Mouse (Mus musculus): ENCODE data around the gene Creg1. TPM values are rescaled to one million over a fixed set of nuclear protein-coding genes. Genes with fewer than 3 reads are reported as not detected.

Gene Creg1
- polyA plus RNA-seq, 1 experiment from 2014 or later, result 30.0 TPM

DNA sequence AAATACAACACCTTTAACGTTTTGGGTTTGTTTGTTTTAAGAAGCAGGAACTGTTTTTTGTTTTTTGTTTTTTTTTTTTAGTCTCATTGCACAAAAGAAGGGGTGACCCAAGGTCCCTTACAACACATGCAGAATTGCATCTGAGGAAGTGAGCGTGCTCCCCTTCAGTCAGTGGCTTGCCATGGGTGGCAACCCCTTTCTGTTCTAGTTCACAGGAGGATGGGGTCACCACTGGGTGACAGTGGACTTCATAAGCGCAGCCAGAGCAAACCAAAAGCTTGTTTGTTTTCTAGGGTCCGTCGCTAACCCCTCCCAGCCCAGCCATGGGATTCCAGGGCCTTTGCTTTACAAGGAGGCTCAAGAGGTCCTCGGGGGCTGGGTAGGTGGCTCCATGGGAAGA, 32.0 kb upstream of the Creg1 start:
- peaks cover 9% of the 10 kb centered on the region for H3K27me3 ChIP-seq (ENCODE audit: insufficient read depth, poor library complexity, severe bottlenecking)
- DNase-seq (ENCODE audit: low spot score), result no peak
- no peak overlapping the region for H3K4me3 ChIP-seq
- H3K36me3 ChIP-seq, result no peaks in the 10 kb centered on the region
- H3K9me3 ChIP-seq, result no peaks in the 10 kb centered on the region
- H3K4me1 ChIP-seq (replicated peaks), result peaks cover 15% of the 10 kb centered on the region
- peak overlapping the region; percentile 56; the same call in 1 of the 2 replicates for H3K27ac ChIP-seq
- 76% methylated on average over 6 of the region's 6 CpGs for WGBS

GRCm38 (mm10) chr1:165734840-165735239, 28.7 kb upstream of the Creg1 start:
- no peak overlapping the region for H3K4me3 ChIP-seq
- H3K27ac ChIP-seq, result no peak overlapping the region
- WGBS, result 92% methylated on average over 2 of the region's 2 CpGs
- H3K36me3 ChIP-seq, result no peaks in the 10 kb centered on the region
- peaks cover 3% of the 10 kb centered on the region; the same call in 1 of the 2 replicates for H3K4me1 ChIP-seq (replicated peaks)
- H3K27me3 ChIP-seq (ENCODE audit: insufficient read depth, poor library complexity, severe bottlenecking), result peaks cover 9% of the 10 kb centered on the region
- no peaks in the 10 kb centered on the region for H3K9me3 ChIP-seq
- DNase-seq (ENCODE audit: low spot score), result no peak

DNA sequence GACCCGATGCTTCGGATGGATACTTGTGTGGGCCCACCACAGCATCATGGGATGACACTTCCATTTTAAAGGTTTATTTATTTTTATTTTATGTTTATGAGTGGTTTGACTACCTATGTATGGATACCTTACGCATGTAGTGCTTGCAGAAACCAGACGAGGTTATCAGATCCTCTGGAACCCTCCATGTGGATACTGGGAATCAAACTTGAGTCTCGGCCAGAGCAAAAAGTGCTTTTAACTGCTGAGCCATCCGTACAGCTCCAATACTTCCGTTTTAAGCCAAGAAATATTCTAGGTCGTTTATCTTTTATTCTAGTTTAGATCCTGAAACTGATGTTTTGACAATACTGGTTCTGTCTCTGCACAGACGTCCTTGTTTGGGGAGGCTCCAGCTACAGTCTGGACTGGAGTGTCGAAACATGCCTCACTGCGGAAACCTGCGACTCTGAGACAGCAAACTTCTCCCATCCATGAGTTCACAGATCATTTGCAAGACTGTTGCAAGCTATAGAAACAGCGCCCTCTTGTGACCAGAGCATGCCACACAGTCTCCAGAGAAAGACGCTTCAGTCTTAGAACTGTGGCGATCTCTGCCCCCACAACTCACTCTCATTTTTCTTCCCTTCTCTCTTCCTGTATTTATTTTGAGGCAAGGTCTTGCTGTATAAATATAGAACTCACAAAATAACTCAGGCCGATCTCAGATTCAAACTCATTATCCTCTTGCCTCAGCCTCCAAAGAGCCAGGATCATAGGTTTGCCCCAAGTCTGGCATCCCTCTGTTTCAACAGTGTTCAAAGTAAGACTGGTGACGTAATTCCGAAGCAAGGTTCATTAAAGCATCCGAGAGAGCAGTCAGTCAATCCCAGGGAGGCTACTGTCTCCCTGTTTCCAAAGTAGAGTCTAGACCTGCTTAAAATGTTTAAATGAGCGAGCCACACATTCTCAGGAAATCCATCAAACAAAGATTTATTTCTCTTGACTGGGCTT, 27.4 kb upstream of the Creg1 start:
- Histone ChIP-seq H3K36me3 (no peaks in the 10 kb centered on the region), H3K27ac (no peak overlapping the region), H3K4me3 (0 out of 2 replicates have a peak overlapping the region, but pooled peaks have one; percentile 2), H3K4me1 (replicated peaks) (peaks cover 3% of the 10 kb centered on the region; the same call in 1 of the 2 replicates), H3K27me3 (ENCODE audit: insufficient read depth, poor library complexity, severe bottlenecking) (peaks cover 9% of the 10 kb centered on the region), H3K9me3 (no peaks in the 10 kb centered on the region)
- peak; percentile 83 for DNase-seq (ENCODE audit: low spot score)
- WGBS, result 39% methylated on average over 20 of the region's 20 CpGs

DNA sequence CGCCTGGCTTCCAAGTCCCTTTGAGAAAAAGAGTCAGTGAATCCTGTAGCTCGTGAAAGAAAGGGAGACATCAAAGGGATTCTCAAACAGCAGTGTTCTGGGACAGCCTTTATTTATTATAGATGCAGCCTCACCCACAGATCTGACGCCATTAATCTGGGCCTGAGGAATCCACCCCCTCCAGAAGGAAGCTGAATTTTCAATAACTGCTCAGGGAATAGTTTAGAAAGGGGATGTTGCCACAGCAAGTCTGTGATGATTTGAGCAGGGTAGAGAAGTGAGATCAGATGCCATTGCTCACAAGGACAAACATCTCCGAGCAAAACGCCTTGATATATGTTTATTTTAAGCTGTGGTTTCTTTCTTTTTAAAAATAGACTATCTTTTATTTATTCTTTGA, 26.1 kb upstream of the Creg1 start:
- no peak for DNase-seq (ENCODE audit: low spot score)
- peaks cover 3% of the 10 kb centered on the region; the same call in 1 of the 2 replicates for H3K4me1 ChIP-seq (replicated peaks)
- no peaks in the 10 kb centered on the region for H3K36me3 ChIP-seq
- no peaks in the 10 kb centered on the region for H3K9me3 ChIP-seq
- 48% methylated on average over 5 of the region's 5 CpGs for WGBS
- H3K4me3 ChIP-seq, result no peak overlapping the region
- 0 out of 2 replicates have a peak overlapping the region, but pooled peaks have one; percentile 8 for H3K27ac ChIP-seq
- H3K27me3 ChIP-seq (ENCODE audit: insufficient read depth, poor library complexity, severe bottlenecking), result peaks cover 9% of the 10 kb centered on the region

DNA sequence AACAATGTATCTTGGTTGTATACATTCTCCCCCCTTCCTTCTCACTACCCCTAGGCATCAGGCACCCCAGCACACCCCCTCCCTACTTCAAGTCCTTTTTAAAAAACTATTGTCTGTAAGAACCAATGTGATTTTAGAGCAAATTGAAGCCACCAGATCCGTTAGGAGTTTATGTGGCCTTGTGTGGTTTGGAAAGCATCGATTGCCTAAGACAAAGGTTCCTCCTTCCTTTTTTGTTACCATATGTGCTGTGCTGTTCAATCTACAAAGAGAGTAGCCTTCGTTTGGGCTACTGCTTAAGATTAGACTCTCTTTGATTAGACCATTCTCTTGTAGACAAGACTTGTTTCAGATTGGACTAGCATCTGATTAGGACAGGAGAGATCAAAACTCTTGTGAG, 25.7 kb upstream of the Creg1 start:
- Histone ChIP-seq H3K36me3 (no peaks in the 10 kb centered on the region), H3K4me3 (no peak overlapping the region), H3K9me3 (no peaks in the 10 kb centered on the region), H3K27me3 (ENCODE audit: insufficient read depth, poor library complexity, severe bottlenecking) (peaks cover 9% of the 10 kb centered on the region), H3K4me1 (replicated peaks) (peaks cover 3% of the 10 kb centered on the region; the same call in 1 of the 2 replicates), H3K27ac (no peak overlapping the region)
- no peak for DNase-seq (ENCODE audit: low spot score)
- WGBS, result 75% methylated on average over 3 of the region's 3 CpGs

- no peak for DNase-seq (ENCODE audit: low spot score)
- no peak overlapping the region for H3K4me3 ChIP-seq
- no peak overlapping the region for H3K27ac ChIP-seq
- peaks cover 3% of the 10 kb centered on the region; the same call in 1 of the 2 replicates for H3K4me1 ChIP-seq (replicated peaks)
- H3K36me3 ChIP-seq, result no peaks in the 10 kb centered on the region
- H3K9me3 ChIP-seq, result no peaks in the 10 kb centered on the region
- peaks cover 9% of the 10 kb centered on the region for H3K27me3 ChIP-seq (ENCODE audit: insufficient read depth, poor library complexity, severe bottlenecking)
- WGBS, result 84% methylated on average over 1 of the region's 1 CpGs
Observed at GRCm38 (mm10) chr1:165738985-165739384, 24.6 kb upstream of the Creg1 start.

DNA sequence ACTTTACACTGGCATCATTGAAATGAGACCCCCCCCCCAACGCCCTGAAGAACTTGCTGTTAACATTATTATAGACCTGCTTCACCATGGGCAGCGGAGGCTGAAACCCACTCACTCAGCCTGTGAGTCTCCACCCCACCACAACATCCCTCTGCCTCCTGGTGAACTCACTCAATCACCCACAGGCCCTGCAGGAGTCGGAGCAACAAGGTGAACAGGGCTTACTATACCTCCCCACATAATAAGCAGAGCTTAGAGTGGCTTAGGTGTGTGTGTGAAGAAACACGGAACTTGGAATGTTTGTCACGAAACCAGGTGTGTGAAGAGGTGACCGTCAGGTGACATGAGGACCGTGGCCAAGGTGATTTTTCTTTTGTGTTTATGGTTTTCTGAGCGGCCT, 21.6 kb upstream of the Creg1 start:
- H3K9me3 ChIP-seq, result no peaks in the 10 kb centered on the region
- 91% methylated on average over 8 of the region's 8 CpGs for WGBS
- no peaks in the 10 kb centered on the region for H3K36me3 ChIP-seq
- H3K27me3 ChIP-seq (ENCODE audit: insufficient read depth, poor library complexity, severe bottlenecking), result no peaks in the 10 kb centered on the region
- DNase-seq (ENCODE audit: low spot score), result no peak
- no peaks in the 10 kb centered on the region for H3K4me1 ChIP-seq (replicated peaks)
- no peak overlapping the region for H3K27ac ChIP-seq
- no peak overlapping the region for H3K4me3 ChIP-seq

- DNase-seq (ENCODE audit: low spot score), result no peak
- no peak overlapping the region for H3K27ac ChIP-seq
- H3K36me3 ChIP-seq, result no peaks in the 10 kb centered on the region
- no peak overlapping the region for H3K4me3 ChIP-seq
- WGBS, result 50% methylated on average over 11 of the region's 11 CpGs
- H3K4me1 ChIP-seq (replicated peaks), result 0 out of 2 replicates have a peak, but pooled peaks cover 6% of the 10 kb centered on the region
- no peaks in the 10 kb centered on the region for H3K27me3 ChIP-seq (ENCODE audit: insufficient read depth, poor library complexity, severe bottlenecking)
- no peaks in the 10 kb centered on the region for H3K9me3 ChIP-seq
Observed at GRCm38 (mm10) chr1:165748053-165748452, 15.5 kb upstream of the Creg1 start.

DNA sequence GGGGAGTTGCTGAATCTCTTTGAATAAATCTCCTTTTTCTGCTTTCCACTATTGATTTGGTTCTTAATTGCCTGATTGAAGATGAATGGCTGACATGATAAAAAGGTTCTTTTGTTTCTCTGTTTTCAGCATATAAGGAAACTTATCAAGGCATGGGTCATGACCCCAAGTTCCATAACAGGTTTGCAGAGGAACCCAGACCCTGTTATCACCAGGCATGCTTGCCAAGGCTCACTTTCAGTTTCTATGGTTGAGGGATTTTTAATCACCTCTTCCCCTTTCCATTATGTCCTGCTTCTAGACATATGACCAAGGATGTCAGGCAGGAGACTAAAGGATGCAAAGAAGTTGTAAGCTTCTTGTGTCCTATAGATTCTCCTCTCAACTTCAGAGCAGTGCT, 12.4 kb upstream of the Creg1 start:
- Histone ChIP-seq H3K27ac (no peak overlapping the region), H3K27me3 (ENCODE audit: insufficient read depth, poor library complexity, severe bottlenecking) (no peaks in the 10 kb centered on the region), H3K4me1 (replicated peaks) (0 out of 2 replicates have a peak, but pooled peaks cover 6% of the 10 kb centered on the region), H3K4me3 (no peak overlapping the region), H3K9me3 (no peaks in the 10 kb centered on the region), H3K36me3 (no peaks in the 10 kb centered on the region)
- DNase-seq (ENCODE audit: low spot score), result no peak

DNA sequence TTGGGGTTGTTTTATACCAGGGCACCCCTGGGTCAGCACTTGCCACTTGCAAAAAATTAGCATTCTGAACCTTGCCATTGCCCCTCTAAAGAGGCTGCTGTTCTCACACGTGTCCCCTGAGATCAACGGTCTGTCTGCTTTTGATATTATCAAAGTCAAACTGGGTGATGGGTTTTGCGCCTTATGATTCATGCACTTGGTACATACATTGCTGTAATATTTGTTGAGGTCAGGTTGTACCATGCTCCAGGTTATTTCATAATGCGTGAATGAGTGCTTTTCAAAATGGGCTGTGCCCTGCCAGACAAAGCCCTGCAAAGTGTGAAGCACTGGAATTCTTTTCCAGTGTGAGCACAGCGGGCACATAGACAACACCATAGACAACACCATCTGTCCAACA, 11.7 kb upstream of the Creg1 start:
- WGBS, result 83% methylated on average over 5 of the region's 5 CpGs
- no peak overlapping the region for H3K27ac ChIP-seq
- no peaks in the 10 kb centered on the region for H3K9me3 ChIP-seq
- H3K4me3 ChIP-seq, result no peak overlapping the region
- no peaks in the 10 kb centered on the region for H3K27me3 ChIP-seq (ENCODE audit: insufficient read depth, poor library complexity, severe bottlenecking)
- H3K36me3 ChIP-seq, result no peaks in the 10 kb centered on the region
- H3K4me1 ChIP-seq (replicated peaks), result 0 out of 2 replicates have a peak, but pooled peaks cover 6% of the 10 kb centered on the region
- DNase-seq (ENCODE audit: low spot score), result no peak

- Histone ChIP-seq H3K36me3 (no peaks in the 10 kb centered on the region), H3K27me3 (ENCODE audit: insufficient read depth, poor library complexity, severe bottlenecking) (no peaks in the 10 kb centered on the region), H3K27ac (no peak overlapping the region), H3K4me3 (no peak overlapping the region), H3K4me1 (replicated peaks) (0 out of 2 replicates have a peak, but pooled peaks cover 6% of the 10 kb centered on the region), H3K9me3 (no peaks in the 10 kb centered on the region)
- no peak for DNase-seq (ENCODE audit: low spot score)
- 92% methylated on average over 6 of the region's 6 CpGs for WGBS
Observed at GRCm38 (mm10) chr1:165754205-165754604, 9.3 kb upstream of the Creg1 start.

DNA sequence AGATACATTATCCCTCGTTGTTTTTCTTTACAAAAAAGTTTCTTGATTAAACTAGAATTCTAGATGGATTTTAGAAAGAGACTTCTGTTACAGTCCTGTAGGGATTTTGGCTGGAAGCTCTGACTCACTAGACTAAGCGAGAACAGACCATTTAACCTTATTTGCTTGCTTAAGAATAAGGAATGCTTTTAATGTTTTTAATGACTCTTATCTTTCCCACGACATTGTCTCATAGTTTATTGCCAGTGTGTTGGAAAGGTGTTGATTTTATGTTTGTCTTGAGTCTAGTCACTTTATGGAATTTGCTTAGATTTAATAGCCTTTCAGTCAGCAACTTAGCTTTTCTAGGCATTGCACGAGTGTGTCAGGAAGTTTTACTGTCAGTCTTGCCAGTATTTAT, 8.4 kb upstream of the Creg1 start:
- H3K36me3 ChIP-seq, result no peaks in the 10 kb centered on the region
- H3K27me3 ChIP-seq (ENCODE audit: insufficient read depth, poor library complexity, severe bottlenecking), result no peaks in the 10 kb centered on the region
- H3K9me3 ChIP-seq, result no peaks in the 10 kb centered on the region
- WGBS, result 74% methylated on average over 4 of the region's 4 CpGs
- DNase-seq (ENCODE audit: low spot score), result no peak
- 0 out of 2 replicates have a peak, but pooled peaks cover 3% of the 10 kb centered on the region for H3K4me1 ChIP-seq (replicated peaks)
- H3K27ac ChIP-seq, result no peak overlapping the region
- H3K4me3 ChIP-seq, result no peak overlapping the region

Data from hindbrain, embryonic 10.5 days (tissue).